Mouse (Mus musculus) T-helper 2 cell (primary cell): ENCODE measurements at regions not wholly inside any gene's neighbourhood (a gene's known extent, or its start where the extent isn't known, plus 50 kb on each side); places are given as distances from the start of the nearest gene placed in this dataset.

Source experiments
- in situ Hi-C: fragments of 300-600 bp; cut with MboI, MseI; formaldehyde crosslinking; loops from one replicate; pipeline ENCODE4 v1.15.1; 2025; ENCODE audit warnings: high pct_unique_total_duplicates

- in situ Hi-C loops, result no loop called here
Measured at GRCm38 (mm10) chr13:103476328-103476727, 142.0 kb upstream of the Mast4 start.

- in situ Hi-C loops, result no loop called here
Measured at GRCm38 (mm10) chr13:103472216-103472615, 137.9 kb upstream of the Mast4 start.

- in situ Hi-C loops, result no loop called here
Measured at GRCm38 (mm10) chr13:103470141-103470540, 135.8 kb upstream of the Mast4 start.

GRCm38 (mm10) chr13:103460499-103460898 lies 126.2 kb upstream of the Mast4 start:
- in situ Hi-C loops, result loop anchor here (10.0 kb wide), 1 partner anchor 504 kb away; no protein-coding TSS in a partner anchor

- in situ Hi-C loops, result loop anchor here (10.0 kb wide), 1 partner anchor 505 kb away; no protein-coding TSS in a partner anchor
Measured at GRCm38 (mm10) chr13:103459486-103460147, 125.3 kb upstream of the Mast4 start.

- in situ Hi-C loops, result no loop called here
Measured at GRCm38 (mm10) chr13:103452837-103453236, 118.5 kb upstream of the Mast4 start.

- in situ Hi-C loops, result no loop called here
Measured at GRCm38 (mm10) chr13:103430589-103430988, 96.3 kb upstream of the Mast4 start.

GRCm38 (mm10) chr13:103424011-103424410 lies 89.7 kb upstream of the Mast4 start:
- in situ Hi-C loops, result no loop called here

GRCm38 (mm10) chr13:103423417-103423816 lies 89.1 kb upstream of the Mast4 start:
- in situ Hi-C loops, result no loop called here

- in situ Hi-C loops, result no loop called here
Measured at GRCm38 (mm10) chr13:103422997-103423396, 88.7 kb upstream of the Mast4 start.

- in situ Hi-C loops, result no loop called here
Measured at GRCm38 (mm10) chr13:103419146-103419545, 84.8 kb upstream of the Mast4 start.

GRCm38 (mm10) chr13:103417256-103417655 lies 83.0 kb upstream of the Mast4 start:
- in situ Hi-C loops, result no loop called here

- in situ Hi-C loops, result no loop called here
Measured at GRCm38 (mm10) chr13:103415335-103415734, 81.0 kb upstream of the Mast4 start.

- in situ Hi-C loops, result no loop called here
Measured at GRCm38 (mm10) chr13:103412566-103412965, 78.3 kb upstream of the Mast4 start.

- in situ Hi-C loops, result no loop called here
Measured at GRCm38 (mm10) chr13:103409286-103409685, 75.0 kb upstream of the Mast4 start.

- in situ Hi-C loops, result no loop called here
Measured at GRCm38 (mm10) chr13:103396526-103397020, 62.3 kb upstream of the Mast4 start.

- in situ Hi-C loops, result no loop called here
Measured at GRCm38 (mm10) chr13:103396099-103396498, 61.8 kb upstream of the Mast4 start.

GRCm38 (mm10) chr13:103392581-103392980 lies 58.3 kb upstream of the Mast4 start:
- in situ Hi-C loops, result no loop called here

- in situ Hi-C loops, result no loop called here
Measured at GRCm38 (mm10) chr13:103391396-103391795, 57.1 kb upstream of the Mast4 start.

- in situ Hi-C loops, result no loop called here
Measured at GRCm38 (mm10) chr13:103390991-103391390, 56.7 kb upstream of the Mast4 start.

GRCm38 (mm10) chr13:103386948-103387347 lies 52.7 kb upstream of the Mast4 start:
- in situ Hi-C loops, result no loop called here
